Mouse (Mus musculus) olfactory bulb, adult 2 months (tissue): ENCODE measurements at regions not wholly inside any gene's neighbourhood (a gene's known extent, or its start where the extent isn't known, plus 50 kb on each side); places are given as distances from the start of the nearest gene placed in this dataset.

Experiments
- H3K27ac ChIP-seq: fragments of 200-500 bp; 2 replicates; pipeline ENCODE4 v1.5.1; 2012; ENCODE audit warnings: low read depth, low read length; ENCODE audit not compliant: insufficient read depth
- H3K4me1 ChIP-seq: fragments of 200-500 bp; 2 replicates; pipeline ENCODE4 v1.6.1; 2012; ENCODE audit warnings: low read length; ENCODE audit not compliant: control insufficient read depth, insufficient read depth
- H3K4me3 ChIP-seq: fragments of 200-500 bp; 2 replicates; pipeline ENCODE4 v1.5.1; 2012; ENCODE audit warnings: mild to moderate bottlenecking, low read depth, low read length, moderate library complexity; ENCODE audit not compliant: insufficient read depth
- CTCF ChIP-seq: fragments of 200-500 bp; IDR thresholded peaks from 2 replicates; pipeline ENCODE4 v1.5.1; 2012; ENCODE audit warnings: low read depth, mild to moderate bottlenecking, low read length, moderate library complexity; ENCODE audit not compliant: insufficient read depth
- POLR2A ChIP-seq: fragments of 200-500 bp; IDR thresholded peaks from 2 replicates; pipeline ENCODE4 v1.6.1; 2012; ENCODE audit warnings: mild to moderate bottlenecking, low read depth, low read length, moderate library complexity; ENCODE audit not compliant: insufficient read depth
- WGBS: fragments of 180-500 bp; shearing (Covaris S2); methylation state at CpG from one replicate; pipeline ENCODE4 v1.1.7; 2018; 5-methylcytosine and 5-hydroxymethylcytosine counted together

DNA sequence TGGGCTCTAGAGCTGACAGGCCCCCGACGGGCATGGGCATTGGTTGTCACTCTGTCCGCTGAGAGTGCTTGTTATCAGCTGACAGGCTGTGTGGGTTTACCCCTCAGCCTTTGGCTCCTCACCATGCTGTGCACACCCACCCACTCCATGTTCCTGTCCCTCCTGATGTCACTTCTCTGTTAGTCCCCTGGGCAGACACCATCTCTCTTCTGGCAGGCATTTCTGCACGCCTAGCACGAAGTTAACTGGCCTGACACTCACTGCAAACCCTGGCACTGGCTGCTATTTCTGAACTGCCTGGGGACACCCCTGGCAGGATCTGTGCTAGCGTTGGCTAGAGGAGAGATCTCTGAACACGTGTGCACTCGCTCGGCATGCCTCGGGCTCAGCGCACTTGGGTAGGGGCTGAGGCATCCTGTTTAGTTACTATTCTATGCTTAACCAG lies 82.1 kb upstream of the Unc5b start:
- TF ChIP-seq POLR2A (no peak), CTCF (no peak)
- Histone ChIP-seq H3K4me3 (no peak overlapping the region), H3K4me1 (peaks cover 9% of the 10 kb centered on the region; the same call in 1 of the 2 replicates), H3K27ac (no peak overlapping the region)
- WGBS: 20% methylated on average over 11 of the region's 11 CpGs

DNA sequence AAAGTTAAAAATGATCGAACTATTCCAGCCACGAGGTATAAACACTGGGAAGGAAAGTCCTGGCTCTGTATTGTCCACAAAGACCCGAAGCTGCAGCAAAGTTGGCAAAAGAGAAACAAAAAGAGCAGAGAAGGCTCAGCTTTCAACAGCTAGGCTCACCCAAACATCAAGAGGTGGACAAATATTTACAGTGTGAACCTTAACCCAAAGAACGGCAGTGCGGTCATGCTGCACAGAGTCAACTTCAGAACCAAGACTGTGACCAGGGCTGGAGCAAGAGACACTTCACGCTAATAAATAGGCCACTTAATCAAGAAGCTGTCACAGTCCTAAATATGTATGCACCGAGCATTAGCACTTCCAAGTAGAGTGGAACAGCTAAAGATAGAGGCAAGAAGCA lies 73.0 kb upstream of the Unc5b start:
- Histone ChIP-seq H3K4me1 (no peaks in the 10 kb centered on the region), H3K4me3 (no peak overlapping the region), H3K27ac (no peak overlapping the region)
- TF ChIP-seq CTCF (no peak), POLR2A (no peak)
- WGBS: 77% methylated on average over 7 of the region's 7 CpGs

DNA sequence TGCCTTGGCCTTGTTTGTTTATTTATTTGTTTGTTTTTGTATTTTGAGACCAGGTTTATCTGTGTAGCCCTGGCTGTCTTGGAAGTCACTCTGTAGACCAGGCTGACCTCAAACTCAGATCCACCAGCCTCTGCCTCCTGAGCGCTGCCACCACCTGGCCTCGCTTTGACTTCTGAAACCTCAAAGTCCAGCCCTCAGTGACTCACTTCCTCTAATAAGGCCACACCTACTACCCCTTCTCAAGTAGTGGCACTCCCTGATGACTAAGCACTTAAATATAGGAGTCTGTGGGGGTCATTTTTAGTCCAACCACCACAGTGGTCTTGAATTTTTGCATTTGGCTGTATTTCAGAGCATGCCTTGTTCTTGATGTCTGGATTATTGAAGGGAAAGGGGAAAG lies 69.6 kb upstream of the Unc5b start:
- H3K4me3 ChIP-seq: no peak overlapping the region
- TF ChIP-seq POLR2A (no peak), CTCF (no peak)
- no peaks in the 10 kb centered on the region for H3K4me1 ChIP-seq
- no peak overlapping the region for H3K27ac ChIP-seq
- 100% methylated on average over 2 of the region's 2 CpGs for WGBS

- 53% methylated on average over 4 of the region's 4 CpGs for WGBS
- TF ChIP-seq CTCF (no peak), POLR2A (no peak)
- Histone ChIP-seq H3K4me1 (peaks cover 16% of the 10 kb centered on the region), H3K27ac (no peak overlapping the region), H3K4me3 (no peak overlapping the region)
Observed at GRCm38 (mm10) chr10:60893810-60894147, 62.4 kb upstream of the Unc5b start.

GRCm38 (mm10) chr10:60893130-60893809 lies 61.9 kb upstream of the Unc5b start:
- 28% methylated on average over 22 of the region's 22 CpGs for WGBS
- Histone ChIP-seq H3K4me3 (no peak overlapping the region), H3K27ac (no peak overlapping the region), H3K4me1 (peaks cover 16% of the 10 kb centered on the region)
- TF ChIP-seq CTCF (no peak), POLR2A (no peak)

DNA sequence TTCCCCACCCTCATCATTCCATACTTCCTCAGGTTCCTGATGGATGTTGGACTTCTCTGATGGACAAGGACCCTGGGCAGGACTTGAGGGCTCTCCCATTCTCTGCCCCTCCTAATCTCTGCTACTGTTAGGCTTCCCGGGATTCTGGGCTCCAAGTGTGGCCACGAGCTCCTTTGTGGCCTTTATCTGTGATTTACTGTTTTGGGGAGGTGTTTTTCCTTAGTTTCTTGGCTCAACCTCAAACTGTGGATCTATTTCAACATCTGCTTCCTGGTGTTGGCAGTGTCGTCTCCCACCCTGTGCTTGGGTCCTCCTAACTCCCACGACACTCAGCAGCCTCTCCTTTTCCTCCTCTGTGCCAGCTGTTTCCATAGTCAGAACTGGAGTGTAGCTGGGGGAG lies 61.3 kb upstream of the Unc5b start:
- Histone ChIP-seq H3K27ac (no peak overlapping the region), H3K4me1 (peaks cover 16% of the 10 kb centered on the region), H3K4me3 (no peak overlapping the region)
- WGBS: 18% methylated on average over 4 of the region's 4 CpGs
- no peak for TF ChIP-seq CTCF
- TF ChIP-seq POLR2A: no peak

GRCm38 (mm10) chr10:60891476-60892170 lies 60.2 kb upstream of the Unc5b start:
- Histone ChIP-seq H3K27ac (no peak overlapping the region), H3K4me3 (no peak overlapping the region), H3K4me1 (peaks cover 16% of the 10 kb centered on the region)
- TF ChIP-seq CTCF (no peak), POLR2A (no peak)
- WGBS: 68% methylated on average over 13 of the region's 13 CpGs

DNA sequence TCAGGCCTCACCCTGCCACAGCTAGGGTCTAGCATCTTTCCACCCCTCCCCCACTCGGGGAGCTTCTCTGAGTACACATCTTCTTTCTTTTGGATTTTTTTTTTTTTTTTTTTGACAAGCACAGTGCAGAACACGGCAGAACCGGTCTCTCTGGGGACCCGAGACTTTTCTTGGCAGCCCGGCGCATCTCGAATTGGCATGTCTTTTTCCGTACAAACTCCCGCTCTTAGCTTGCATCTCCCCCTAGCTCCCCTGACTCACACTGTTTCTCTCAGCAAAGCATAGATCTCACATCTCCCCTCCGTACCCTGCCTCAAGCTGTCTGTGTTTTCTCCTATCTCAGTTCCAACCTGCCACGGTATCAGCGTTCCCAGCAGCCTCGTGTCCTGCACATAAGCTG lies 58.4 kb upstream of the Unc5b start:
- 77% methylated on average over 13 of the region's 13 CpGs for WGBS
- no peak overlapping the region for H3K4me3 ChIP-seq
- TF ChIP-seq CTCF (no peak), POLR2A (no peak)
- H3K4me1 ChIP-seq: peaks cover 16% of the 10 kb centered on the region
- no peak overlapping the region for H3K27ac ChIP-seq

GRCm38 (mm10) chr10:60888541-60888940 lies 57.2 kb upstream of the Unc5b start:
- Histone ChIP-seq H3K4me1 (peaks cover 15% of the 10 kb centered on the region), H3K27ac (no peak overlapping the region), H3K4me3 (no peak overlapping the region)
- TF ChIP-seq POLR2A (no peak), CTCF (no peak)
- 83% methylated on average over 7 of the region's 7 CpGs for WGBS
